In the genomic region with DNA sequence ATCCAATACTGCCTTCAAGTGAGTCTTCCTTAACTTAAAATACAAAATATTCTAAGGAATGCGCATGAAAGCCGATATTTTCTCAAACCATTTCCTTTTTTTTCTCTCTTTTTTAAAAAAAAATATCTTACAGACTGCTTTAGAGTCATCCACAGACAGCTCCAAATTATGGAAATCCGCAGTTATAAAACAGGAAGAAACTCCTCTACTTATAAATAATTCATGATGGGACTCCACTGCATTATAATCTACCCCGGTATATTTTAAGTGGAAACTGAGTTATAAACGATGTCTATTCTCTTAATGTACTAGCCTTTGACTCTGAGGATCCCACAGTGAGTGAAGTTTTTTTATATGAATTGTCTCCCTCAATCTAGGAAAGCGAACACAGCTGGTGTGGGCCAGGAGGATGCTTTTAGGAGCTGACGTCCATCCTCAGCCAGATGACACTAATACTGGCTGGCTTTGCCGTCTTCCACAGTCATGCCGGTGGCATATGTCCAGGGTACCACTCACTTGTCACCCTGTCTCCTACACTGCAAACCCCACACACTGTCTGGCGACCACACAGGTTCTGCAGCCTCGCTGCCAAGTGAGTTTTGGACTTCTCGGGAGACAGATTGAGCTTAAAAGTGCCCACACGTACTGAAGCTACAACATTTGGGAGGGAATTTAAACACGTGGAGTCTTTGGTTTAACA, we compare ENCODE assay signal across 10 mouse cellular contexts. TPM values are rescaled to one million over a fixed set of nuclear protein-coding genes. Genes with fewer than 3 reads are reported as not detected.
A peak's percentile ranks its signal among the peaks of the same experiment; 100 is the strongest.
DNase-seq lines count a peak whose midpoint lies in the region; ATAC-seq and TF ChIP-seq lines count a peak whose summit lies in the region.
"Had no signal": no experiment of that assay in that cellular context is flagged by ENCODE, and none has a peak within 500 bp of the region (broad histone marks: within the 10 kb centered on the region; RNA-seq: fewer than 3 reads in every experiment).

No protein-coding gene starts in this region.

- no peak for TF ChIP-seq CTCF in forebrain, postnatal 0 days (IDR thresholded peaks at IDR 0.05; ENCODE audit: low read depth)

- no peak overlapping the region for H3K4me2 ChIP-seq in hindbrain, embryonic 16.5 days (ENCODE audit: low read length)
- H3K4me2 ChIP-seq in hindbrain, embryonic 14.5 days (replicated peaks): no peak overlapping the region
- H3K4me2 ChIP-seq in forebrain, postnatal 0 days (ENCODE audit: low read depth): no peak overlapping the region
- H3K4me2 ChIP-seq: heart, embryonic 15.5 days; intestine, embryonic 15.5 days had no signal

- H3K4me1 ChIP-seq in hindbrain, embryonic 16.5 days (ENCODE audit: control insufficient read depth, insufficient read depth, low read depth, low read length): no peaks in the 10 kb centered on the region
- no peaks in the 10 kb centered on the region for H3K4me1 ChIP-seq in hindbrain, embryonic 14.5 days (replicated peaks; ENCODE audit: control insufficient read depth, insufficient read depth, low read length)
- 0 out of 2 replicates have a peak, but pooled peaks cover 3% of the 10 kb centered on the region for H3K4me1 ChIP-seq in forebrain, postnatal 0 days (ENCODE audit: insufficient read depth)
- H3K4me1 ChIP-seq: heart, embryonic 15.5 days; intestine, embryonic 15.5 days had no signal

- WGBS in hindbrain, embryonic 16.5 days: 63% methylated on average over 14 of the region's 14 CpGs
- WGBS in hindbrain, embryonic 14.5 days: 66% methylated on average over 14 of the region's 14 CpGs
- WGBS in forebrain, postnatal 0 days: 43% methylated on average over 14 of the region's 14 CpGs

- H3K36me3 ChIP-seq in hindbrain, embryonic 16.5 days (ENCODE audit: control insufficient read depth, insufficient read depth, low read length): no peaks in the 10 kb centered on the region
- no peaks in the 10 kb centered on the region for H3K36me3 ChIP-seq in hindbrain, embryonic 14.5 days (replicated peaks; ENCODE audit: control insufficient read depth, insufficient read depth)
- no peaks in the 10 kb centered on the region for H3K36me3 ChIP-seq in forebrain, postnatal 0 days (ENCODE audit: insufficient read depth)
- H3K36me3 ChIP-seq: heart, embryonic 15.5 days; intestine, embryonic 15.5 days had no signal

- DNase-seq in hindbrain, embryonic 14.5 days (ENCODE audit: low spot score): no peak
- peak; percentile 60 for DNase-seq in forebrain, postnatal 0 days
- peak; percentile 66 for DNase-seq in layer of hippocampus, adult 9-11 months
- peak; percentile 12 for DNase-seq in mesoderm, embryonic 11.5 days (ENCODE audit: low read depth, low spot score)
- no peak for DNase-seq in thymus, postnatal 36 days
- no peak for DNase-seq in gastrocnemius, postnatal 10 days

- peak; percentile 82 for ATAC-seq in hindbrain, embryonic 16.5 days
- ATAC-seq in hindbrain, embryonic 14.5 days (ENCODE audit: low FRiP score): no peak
- peak; percentile 88 for ATAC-seq in forebrain, postnatal 0 days
- no peak for ATAC-seq in megakaryocyte-erythroid progenitor cell, adult 5-6 weeks (replicated peaks; ENCODE audit: low FRiP score, low TSS enrichment, poor library complexity, severe bottlenecking)
- ATAC-seq: intestine, embryonic 15.5 days had no signal

- no peaks in the 10 kb centered on the region for H3K27me3 ChIP-seq in hindbrain, embryonic 16.5 days (replicated peaks; ENCODE audit: control insufficient read depth, insufficient read depth, low read length)
- H3K27me3 ChIP-seq in hindbrain, embryonic 14.5 days (ENCODE audit: control insufficient read depth, insufficient read depth, low read length): no peaks in the 10 kb centered on the region
- H3K27me3 ChIP-seq in forebrain, postnatal 0 days (ENCODE audit: insufficient read depth, low read length): no peaks in the 10 kb centered on the region
- H3K27me3 ChIP-seq: heart, embryonic 15.5 days; intestine, embryonic 15.5 days had no signal

- no peak overlapping the region for H3K4me3 ChIP-seq in hindbrain, embryonic 16.5 days (ENCODE audit: low read length)
- H3K4me3 ChIP-seq in hindbrain, embryonic 14.5 days (replicated peaks; ENCODE audit: low read length): no peak overlapping the region
- H3K4me3 ChIP-seq in forebrain, postnatal 0 days (ENCODE audit: low read depth, low read length): no peak overlapping the region
- H3K4me3 ChIP-seq: heart, embryonic 15.5 days; intestine, embryonic 15.5 days had no signal

- no peak overlapping the region for H3K9ac ChIP-seq in hindbrain, embryonic 16.5 days (ENCODE audit: low read depth, low read length)
- no peak overlapping the region for H3K9ac ChIP-seq in hindbrain, embryonic 14.5 days
- no peak overlapping the region for H3K9ac ChIP-seq in forebrain, postnatal 0 days
- H3K9ac ChIP-seq: heart, embryonic 15.5 days; intestine, embryonic 15.5 days had no signal

- no peaks in the 10 kb centered on the region for H3K9me3 ChIP-seq in hindbrain, embryonic 16.5 days (ENCODE audit: control insufficient read depth, low read length)
- H3K9me3 ChIP-seq in hindbrain, embryonic 14.5 days (ENCODE audit: control insufficient read depth, low read length): no peaks in the 10 kb centered on the region
- no peaks in the 10 kb centered on the region for H3K9me3 ChIP-seq in forebrain, postnatal 0 days (ENCODE audit: low read length)
- H3K9me3 ChIP-seq: heart, embryonic 15.5 days; intestine, embryonic 15.5 days had no signal

- H3K27ac ChIP-seq in hindbrain, embryonic 16.5 days (ENCODE audit: low read depth, low read length): no peak overlapping the region
- H3K27ac ChIP-seq in hindbrain, embryonic 14.5 days: no peak overlapping the region
- no peak overlapping the region for H3K27ac ChIP-seq in forebrain, postnatal 0 days (ENCODE audit: low read depth, low read length)
- H3K27ac ChIP-seq: heart, embryonic 15.5 days; intestine, embryonic 15.5 days had no signal

RNA-seq across cellular contexts. Expression of a gene that starts 47.6 kb away (rescaled TPM):
- polyA plus RNA-seq in hindbrain, embryonic 16.5 days (2015; fragmentation: Nextera tagmentation; extraction: Ambion mirVana): 10.3 and 12.0 TPM in 2 replicates
- polyA plus RNA-seq in hindbrain, embryonic 14.5 days (2014; fragmentation: Nextera tagmentation; extraction: Ambion mirVana): 11.6 and 14.9 TPM in 2 replicates
- total RNA-seq in forebrain, postnatal 0 days (2014; rRNA removed): 3.1 and 3.6 TPM in 2 replicates
- polyA plus RNA-seq in forebrain, postnatal 0 days (2015; fragmentation: Nextera tagmentation; extraction: Ambion mirVana): 4.0 and 6.4 TPM in 2 replicates
- total RNA-seq in gastrocnemius, postnatal 10 days (2021): 1 to 10 TPM; 3.3 to 4.6 TPM
- 2.6 and 3.0 TPM in 2 replicates for total RNA-seq in megakaryocyte-erythroid progenitor cell, adult 5-6 weeks (2014; fragmentation: Nextera tagmentation)
- total RNA-seq in megakaryocyte-erythroid progenitor cell, adult 5-6 weeks (2017): 1.5 and 3.8 TPM in 2 replicates

RNA-seq across cellular contexts. Expression of a gene that starts 47.6 kb away (rescaled TPM):
- 12.6 and 13.7 TPM in 2 replicates for polyA plus RNA-seq in hindbrain, embryonic 16.5 days (2015; fragmentation: Nextera tagmentation; extraction: Ambion mirVana)
- 19.8 and 21.4 TPM in 2 replicates for polyA plus RNA-seq in hindbrain, embryonic 14.5 days (2014; fragmentation: Nextera tagmentation; extraction: Ambion mirVana)
- 25.0 and 30.9 TPM in 2 replicates for total RNA-seq in forebrain, postnatal 0 days (2014; rRNA removed)
- polyA plus RNA-seq in forebrain, postnatal 0 days (2015; fragmentation: Nextera tagmentation; extraction: Ambion mirVana): 13.0 TPM in 2 replicates
- 10 to 100 TPM; 12.5 to 13.5 TPM for total RNA-seq in gastrocnemius, postnatal 10 days (2021)
- total RNA-seq in megakaryocyte-erythroid progenitor cell, adult 5-6 weeks (2014; fragmentation: Nextera tagmentation): 9.2 and 12.8 TPM in 2 replicates
- total RNA-seq in megakaryocyte-erythroid progenitor cell, adult 5-6 weeks (2017): 13.9 and 14.0 TPM in 2 replicates

Comparison
In these comparisons a context has a peak if more than half of its experiments do, and no peak if none do; other contexts are left out.
1. ATAC-seq: peak in hindbrain, embryonic 16.5 days (single experiment) and forebrain, postnatal 0 days (single experiment); none in hindbrain, embryonic 14.5 days (single experiment) and megakaryocyte-erythroid progenitor cell, adult 5-6 weeks (single experiment).
2. DNase-seq: peak in forebrain, postnatal 0 days (single experiment), layer of hippocampus, adult 9-11 months (single experiment) and mesoderm, embryonic 11.5 days (single experiment); none in hindbrain, embryonic 14.5 days (single experiment), thymus, postnatal 36 days (0 of 2) and gastrocnemius, postnatal 10 days (single experiment).